Mouse (Mus musculus) induced T-regulatory cell, adult 2 months (primary cell): ENCODE data around the gene Pros1.

Source experiments
- DNase-seq: peaks from one replicate; pipeline ENCODE4 v3.0.0-alpha.2; 2012; ENCODE audit warnings: low read depth

Pros1 gene

GRCm38 (mm10) chr16:62860140-62860539, 6.0 kb downstream of the Pros1 start:
- DNase-seq: no peak

- no peak for DNase-seq
Observed at GRCm38 (mm10) chr16:62861455-62861854, 7.3 kb downstream of the Pros1 start.

GRCm38 (mm10) chr16:62872688-62873117, 18.6 kb downstream of the Pros1 start:
- no peak for DNase-seq

- DNase-seq: no peak
Observed at GRCm38 (mm10) chr16:62873180-62873579, 19.1 kb downstream of the Pros1 start.

GRCm38 (mm10) chr16:62874065-62874464, 20.0 kb downstream of the Pros1 start:
- no peak for DNase-seq

- DNase-seq: peak; percentile 12
Observed at GRCm38 (mm10) chr16:62895824-62896223, 41.7 kb downstream of the Pros1 start.

GRCm38 (mm10) chr16:62911364-62911763, 57.3 kb downstream of the Pros1 start:
- DNase-seq: no peak

GRCm38 (mm10) chr16:62912246-62912645, 58.1 kb downstream of the Pros1 start:
- DNase-seq: no peak

- DNase-seq: no peak
Observed at GRCm38 (mm10) chr16:62915530-62915929, 61.4 kb downstream of the Pros1 start.

- DNase-seq: no peak
Observed at GRCm38 (mm10) chr16:62922245-62922644, 68.1 kb downstream of the Pros1 start.

- no peak for DNase-seq
Observed at GRCm38 (mm10) chr16:62931341-62931740, 77.2 kb downstream of the Pros1 start.

- no peak for DNase-seq
Observed at GRCm38 (mm10) chr16:62936316-62936715, 82.2 kb downstream of the Pros1 start.

- DNase-seq: peak; percentile 84
Observed at GRCm38 (mm10) chr16:62940388-62941003, 86.4 kb downstream of the Pros1 start.

- no peak for DNase-seq
Observed at GRCm38 (mm10) chr16:62941763-62942162, 87.7 kb downstream of the Pros1 start.

- no peak for DNase-seq
Observed at GRCm38 (mm10) chr16:62942418-62943410, 88.6 kb downstream of the Pros1 start.

GRCm38 (mm10) chr16:62958485-62958884, 104.4 kb downstream of the Pros1 start:
- DNase-seq: no peak

GRCm38 (mm10) chr16:62964361-62964763, 110.3 kb downstream of the Pros1 start:
- no peak for DNase-seq

- DNase-seq: no peak
Observed at GRCm38 (mm10) chr16:62971673-62972332, 117.7 kb downstream of the Pros1 start.

- DNase-seq: no peak
Observed at GRCm38 (mm10) chr16:62974926-62975325, 120.8 kb downstream of the Pros1 start.
